Mouse (Mus musculus) inflammation-experienced regulatory T-cells, adult 6 months (primary cell): Measurements from ENCODE around the gene Has1. TPM values are rescaled to one million over a fixed set of nuclear protein-coding genes. Genes with fewer than 3 reads are reported as not detected.
"Not testable (repeated sequence)": the region's sequence is repeated elsewhere in the genome, so short reads cannot be mapped to it uniquely, and the experiment has no call there.

Experiments used
- ATAC-seq: one replicate; pipeline ENCODE4 v1.8.0; 2017
- polyA plus RNA-seq, 3 experiments: library from polyadenylated mRNA; unstranded; fragments of 100-300 nt; shearing (Covaris generic); gene quantifications; one replicate each; pipeline ENCODE4 v1.2.1; 2017

Gene Has1
- under 1 TPM in 1 of 3 experiments, not detected in 2; 0.12 TPM for polyA plus RNA-seq

GRCm38 (mm10) chr17:17855064-17855838, at the start of gene Has1:
Has1 (minus strand) TSS chr17:17855205.
- ATAC-seq = no peak

GRCm38 (mm10) chr17:17900768-17901167, 45.8 kb upstream of the Has1 start:
- ATAC-seq = peak; percentile 68

GRCm38 (mm10) chr17:17899268-17899667, 44.3 kb upstream of the Has1 start:
- ATAC-seq = peak; percentile 29

GRCm38 (mm10) chr17:17896039-17896438, 41.0 kb upstream of the Has1 start:
- peak; percentile 67 for ATAC-seq

GRCm38 (mm10) chr17:17889732-17890425, 34.9 kb upstream of the Has1 start:
- no peak for ATAC-seq

GRCm38 (mm10) chr17:17887774-17888248, 32.8 kb upstream of the Has1 start, which contains the start of the genes Fpr2 and Fpr3:
Fpr2 (plus strand) TSS chr17:17887824.
Fpr3 (plus strand) TSS chr17:17887852.
- ATAC-seq = no peak

GRCm38 (mm10) chr17:17883840-17884239, 28.8 kb upstream of the Has1 start, which contains the start of gene Fpr1:
Fpr1 (minus strand) TSS chr17:17883940.
- ATAC-seq = no peak

GRCm38 (mm10) chr17:17882672-17883071, 27.7 kb upstream of the Has1 start:
- ATAC-seq = no peak

GRCm38 (mm10) chr17:17879347-17879746, 24.3 kb upstream of the Has1 start:
- no peak for ATAC-seq

GRCm38 (mm10) chr17:17871697-17872096, 16.7 kb upstream of the Has1 start:
- peak; percentile 56 for ATAC-seq

GRCm38 (mm10) chr17:17870892-17871550, 16.0 kb upstream of the Has1 start:
- no peak for ATAC-seq

GRCm38 (mm10) chr17:17866801-17867469, 11.9 kb upstream of the Has1 start:
- no peak for ATAC-seq

GRCm38 (mm10) chr17:17865168-17865567, 10.2 kb upstream of the Has1 start:
- ATAC-seq = no peak

- no peak for ATAC-seq
Measured at GRCm38 (mm10) chr17:17862360-17862759, 7.4 kb upstream of the Has1 start.

- peak; percentile 71 for ATAC-seq
Measured at GRCm38 (mm10) chr17:17860110-17860509, 5.1 kb upstream of the Has1 start.

- no peak for ATAC-seq
Measured at GRCm38 (mm10) chr17:17857446-17857845, 2.4 kb upstream of the Has1 start.

GRCm38 (mm10) chr17:17856612-17857011, 1.6 kb upstream of the Has1 start:
- no peak for ATAC-seq

GRCm38 (mm10) chr17:17849906-17850712, 4.9 kb downstream of the Has1 start:
- no peak for ATAC-seq

GRCm38 (mm10) chr17:17848988-17849387, 6.0 kb downstream of the Has1 start:
- ATAC-seq = no peak

GRCm38 (mm10) chr17:17845187-17846027, 9.6 kb downstream of the Has1 start:
- peak; percentile 42 for ATAC-seq

GRCm38 (mm10) chr17:17844606-17845005, 10.4 kb downstream of the Has1 start:
- not testable (repeated sequence) for ATAC-seq
